Mouse (Mus musculus) intestine, postnatal 0 days (tissue): ENCODE results near the gene Birc7. TPM values are rescaled to one million over a fixed set of nuclear protein-coding genes. Genes with fewer than 3 reads are reported as not detected.

Experiments
- ATAC-seq: fragments of 200-750 bp; cut with Nextera tagmentation; 2 replicates; pipeline ENCODE4 v1.8.0; 2017; ENCODE audit warnings: mild to moderate bottlenecking, moderate TSS enrichment, moderate library complexity
- H3K27ac ChIP-seq: fragments of 300-500 bp; sonication (generic); 2 replicates; pipeline ENCODE4 v1.5.1; 2014; ENCODE audit warnings: mild to moderate bottlenecking, low read depth, low read length, moderate library complexity
- H3K27me3 ChIP-seq: fragments of 300-500 bp; sonication (generic); replicated peaks from 2 replicates; pipeline ENCODE4 v1.6.1; 2014; ENCODE audit warnings: low read length, mixed read lengths; ENCODE audit not compliant: control insufficient read depth, insufficient read depth
- H3K36me3 ChIP-seq: fragments of 300-500 bp; sonication (generic); 2 replicates; pipeline ENCODE4 v1.6.1; 2014; ENCODE audit warnings: mild to moderate bottlenecking, moderate library complexity; ENCODE audit not compliant: control insufficient read depth, insufficient read depth
- H3K4me1 ChIP-seq: fragments of 300-500 bp; sonication (generic); replicated peaks from 2 replicates; pipeline ENCODE4 v1.6.1; 2014; ENCODE audit warnings: antibody characterized with exemption, low read length, mixed read lengths; ENCODE audit not compliant: control insufficient read depth, insufficient read depth
- H3K4me2 ChIP-seq: fragments of 300-500 bp; sonication (generic); replicated peaks from 2 replicates; pipeline ENCODE4 v1.6.1; 2014; ENCODE audit warnings: low read depth, mild to moderate bottlenecking, moderate library complexity
- H3K4me3 ChIP-seq: fragments of 300-500 bp; sonication (generic); 2 replicates; pipeline ENCODE4 v1.5.1; 2014; ENCODE audit warnings: low read depth, low read length
- H3K9ac ChIP-seq: fragments of 300-500 bp; sonication (generic); 2 replicates; pipeline ENCODE4 v1.6.1; 2014; ENCODE audit warnings: mild to moderate bottlenecking, low read depth, low read length
- H3K9me3 ChIP-seq: fragments of 300-500 bp; sonication (generic); 2 replicates; pipeline ENCODE4 v1.6.1; 2016; ENCODE audit warnings: mixed run types; ENCODE audit not compliant: control insufficient read depth
- CTCF ChIP-seq: sonication (generic); IDR thresholded peaks from 2 replicates; pipeline ENCODE4 v1.5.1; 2016; ENCODE audit warnings: low read depth, mild to moderate bottlenecking, control low read depth, antibody characterized with exemption, moderate library complexity
- WGBS: fragments of 180-500 bp; shearing (Covaris S2); extraction: QIAGEN DNeasy Blood & Tissue Kit; methylation state at CpG from one replicate; pipeline ENCODE4 v1.1.7; 2014; 5-methylcytosine and 5-hydroxymethylcytosine counted together
- polyA plus RNA-seq: library from polyadenylated mRNA; unstranded; fragments of >200 nt; fragmentation: Nextera tagmentation; extraction: Ambion mirVana; gene quantifications from 2 replicates; pipeline ENCODE4 v1.2.1, GENCODE M21; 2015

The Birc7 gene
- polyA plus RNA-seq, 1 experiment from 2014 or later, result not detected

DNA sequence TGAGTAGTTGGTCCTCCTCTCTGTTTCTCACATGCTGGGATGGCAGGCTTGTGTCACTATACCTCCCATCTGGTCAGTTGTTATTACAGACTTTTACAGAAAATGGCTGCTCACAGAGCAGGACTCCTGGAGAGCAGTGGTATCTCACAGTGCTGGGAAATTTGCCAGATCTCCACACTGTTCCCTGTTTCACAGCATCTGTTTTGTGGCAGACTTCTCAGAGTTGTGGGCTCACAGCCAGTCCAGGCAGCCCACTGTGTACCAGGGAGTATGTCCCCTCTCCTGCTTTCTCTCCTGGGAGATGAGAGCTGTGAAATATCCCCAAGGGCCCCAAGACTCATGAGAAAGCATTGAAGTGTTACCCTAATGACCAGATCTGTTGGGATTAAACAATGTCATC is 13.0 kb downstream of the Birc7 start:
- 0 out of 2 replicates have a peak, but pooled peaks have one; percentile 10 for ATAC-seq
- H3K27me3 ChIP-seq, result no peaks in the 10 kb centered on the region
- no peak overlapping the region for H3K4me3 ChIP-seq
- H3K9me3 ChIP-seq, result no peaks in the 10 kb centered on the region
- H3K4me2 ChIP-seq, result no peak overlapping the region
- no peak for TF ChIP-seq CTCF
- no peak overlapping the region for H3K27ac ChIP-seq
- no peaks in the 10 kb centered on the region for H3K4me1 ChIP-seq
- H3K36me3 ChIP-seq, result no peaks in the 10 kb centered on the region
- no peak overlapping the region for H3K9ac ChIP-seq

DNA sequence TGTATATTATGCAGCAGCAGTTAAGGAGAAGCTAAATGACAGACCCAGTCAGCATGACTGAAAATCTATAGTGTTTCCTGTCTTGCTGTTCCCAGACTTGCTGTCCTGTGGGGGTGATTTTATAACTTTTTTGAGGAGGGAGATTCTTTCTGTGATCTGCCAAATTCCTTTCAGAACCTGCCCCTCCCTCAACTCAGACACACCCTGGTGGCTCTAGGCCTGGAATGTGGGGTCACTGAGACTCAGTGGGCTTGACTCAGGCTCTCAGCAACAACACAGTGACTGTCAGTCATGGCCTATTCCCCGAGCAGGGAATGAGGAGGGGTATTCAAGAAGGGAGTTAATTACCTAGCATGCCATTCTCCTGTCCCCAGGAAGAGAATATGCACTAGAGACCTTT is 21.1 kb downstream of the Birc7 start:
- 0 out of 2 replicates have a peak, but pooled peaks cover 7% of the 10 kb centered on the region for H3K27me3 ChIP-seq
- H3K4me2 ChIP-seq, result no peak overlapping the region
- no peak overlapping the region for H3K4me3 ChIP-seq
- TF ChIP-seq CTCF, result no peak
- WGBS, result 30% methylated on average over 1 of the region's 1 CpGs
- ATAC-seq, result no peak
- no peak overlapping the region for H3K27ac ChIP-seq
- H3K9ac ChIP-seq, result no peak overlapping the region
- H3K4me1 ChIP-seq, result no peaks in the 10 kb centered on the region
- no peaks in the 10 kb centered on the region for H3K36me3 ChIP-seq
- no peaks in the 10 kb centered on the region for H3K9me3 ChIP-seq

- WGBS, result 53% methylated on average over 9 of the region's 9 CpGs
- H3K4me3 ChIP-seq, result no peak overlapping the region
- TF ChIP-seq CTCF, result no peak
- peak overlapping the region; percentile 6; the same call in 1 of the 2 replicates for H3K4me2 ChIP-seq
- H3K27me3 ChIP-seq, result 0 out of 2 replicates have a peak, but pooled peaks cover 7% of the 10 kb centered on the region
- no peak for ATAC-seq
- no peak overlapping the region; the same call in 1 of the 2 replicates for H3K9ac ChIP-seq
- H3K36me3 ChIP-seq, result no peaks in the 10 kb centered on the region
- no peaks in the 10 kb centered on the region for H3K9me3 ChIP-seq
- H3K4me1 ChIP-seq, result no peaks in the 10 kb centered on the region
- H3K27ac ChIP-seq, result no peak overlapping the region
Observed at GRCm38 (mm10) chr2:180952731-180953171, 23.9 kb downstream of the Birc7 start.

DNA sequence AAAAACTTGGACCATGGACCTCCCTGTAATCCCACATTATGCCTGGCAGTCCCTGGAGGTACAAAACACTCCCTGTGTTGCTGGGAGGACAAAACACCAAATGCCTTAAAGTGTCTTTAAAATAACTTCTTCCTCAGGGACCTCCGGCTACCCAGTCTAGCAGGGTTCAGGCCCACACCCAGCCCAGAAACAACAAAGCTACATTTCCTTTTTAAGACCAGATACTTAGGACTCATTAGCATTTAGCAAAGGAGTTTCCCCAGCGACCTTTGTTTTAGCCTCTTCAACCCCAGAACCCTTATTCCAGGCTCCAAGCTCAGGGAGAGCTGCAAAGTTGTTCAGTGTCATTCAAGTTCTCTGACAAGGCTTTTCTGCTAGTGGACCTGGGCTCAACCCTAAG is 24.8 kb downstream of the Birc7 start:
- H3K27ac ChIP-seq, result peak overlapping the region; percentile 7; the same call in 1 of the 2 replicates
- ATAC-seq, result no peak
- peak overlapping the region; percentile 54 for H3K4me3 ChIP-seq
- TF ChIP-seq CTCF, result no peak
- H3K27me3 ChIP-seq, result 0 out of 2 replicates have a peak, but pooled peaks cover 7% of the 10 kb centered on the region
- H3K9ac ChIP-seq, result 0 out of 2 replicates have a peak overlapping the region, but pooled peaks have one; percentile 37
- H3K9me3 ChIP-seq, result no peaks in the 10 kb centered on the region
- H3K4me2 ChIP-seq, result peak overlapping the region; percentile 94
- H3K4me1 ChIP-seq, result no peaks in the 10 kb centered on the region
- 40% methylated on average over 2 of the region's 2 CpGs for WGBS
- no peaks in the 10 kb centered on the region for H3K36me3 ChIP-seq

DNA sequence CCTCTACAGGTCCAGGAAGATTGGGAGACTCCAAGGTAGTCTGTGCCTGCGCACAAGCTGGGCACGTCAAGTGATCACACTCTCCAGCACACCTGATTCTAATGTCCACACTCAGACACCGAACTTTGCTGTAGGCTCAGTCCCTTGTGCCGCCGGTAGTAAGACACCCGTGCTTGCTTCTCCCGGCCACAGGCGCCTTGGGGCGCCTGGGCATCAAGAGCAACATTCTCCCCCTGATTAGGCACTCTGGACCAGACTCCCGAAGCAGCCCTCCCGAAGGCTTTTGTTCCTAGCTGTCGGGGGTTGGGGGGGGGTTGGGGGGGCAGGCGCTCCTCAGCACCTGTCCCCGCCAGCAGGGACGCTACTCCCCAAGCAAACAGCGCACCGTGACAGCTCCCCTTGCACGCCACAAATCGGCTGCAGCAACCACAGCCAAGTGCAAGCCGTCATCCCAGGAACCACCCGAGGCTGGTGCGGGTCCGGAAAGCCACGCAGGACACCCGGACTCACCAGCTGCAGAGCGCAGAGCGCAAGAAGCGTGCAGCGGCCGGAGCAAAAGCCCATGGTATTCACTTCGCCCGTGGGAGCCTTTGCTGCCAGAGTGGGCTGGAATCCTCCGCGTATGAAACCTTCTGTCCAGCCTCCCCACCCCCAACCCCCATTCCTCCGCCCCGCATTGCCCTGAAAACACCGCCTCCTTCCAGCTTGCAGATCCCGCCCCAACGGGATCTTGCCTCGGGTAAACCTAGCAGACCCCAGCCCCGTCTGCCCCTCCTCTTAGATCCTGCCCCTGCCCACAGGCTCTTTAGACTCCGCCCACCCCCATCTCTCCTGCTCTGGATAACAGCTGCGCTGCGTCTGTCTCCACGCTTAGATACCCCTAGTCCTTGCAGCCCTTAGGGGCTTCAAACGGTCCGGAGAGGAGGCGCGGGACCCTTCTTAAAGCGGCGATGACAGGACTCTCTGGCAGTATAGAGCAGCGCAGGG is 25.5 kb downstream of the Birc7 start, which contains the start of gene Nkain4:
Gene Nkain4, minus strand, starts transcription at position 639 of the 987 bp plus-strand sequence.
- no peaks in the 10 kb centered on the region for H3K36me3 ChIP-seq
- WGBS, result under 1% methylated on average over 52 of the region's 52 CpGs
- peak within 1 kb of the TSS; percentile 37 for H3K9ac ChIP-seq
- peak within 1 kb of the TSS; percentile 54 for H3K4me3 ChIP-seq
- H3K9me3 ChIP-seq, result no peaks in the 10 kb centered on the region
- peak; percentile 55 for ATAC-seq
- H3K4me1 ChIP-seq, result no peaks in the 10 kb centered on the region
- H3K27me3 ChIP-seq, result 0 out of 2 replicates have a peak, but pooled peaks cover 7% of the 10 kb centered on the region
- peak within 1 kb of the TSS; percentile 94 for H3K4me2 ChIP-seq
- H3K27ac ChIP-seq, result peak within 1 kb of the TSS; percentile 15; the same call in 1 of the 2 replicates
- peak; percentile 65 for TF ChIP-seq CTCF

GRCm38 (mm10) chr2:180959605-180960004 is 30.8 kb downstream of the Birc7 start:
- no peak overlapping the region for H3K4me3 ChIP-seq
- H3K36me3 ChIP-seq, result no peaks in the 10 kb centered on the region
- H3K4me2 ChIP-seq, result no peak overlapping the region
- 0 out of 2 replicates have a peak, but pooled peaks cover 15% of the 10 kb centered on the region for H3K4me1 ChIP-seq
- 58% methylated on average over 7 of the region's 7 CpGs for WGBS
- no peaks in the 10 kb centered on the region for H3K27me3 ChIP-seq
- no peak overlapping the region for H3K9ac ChIP-seq
- no peak for ATAC-seq
- H3K9me3 ChIP-seq, result no peaks in the 10 kb centered on the region
- no peak for TF ChIP-seq CTCF
- H3K27ac ChIP-seq, result no peak overlapping the region
